Mouse (Mus musculus) kidney, postnatal 10 days (tissue): ENCODE results near the gene Abhd12.
A peak's percentile ranks its signal among the peaks of the same experiment; 100 is the strongest.
"Not testable (repeated sequence)": the region's sequence is repeated elsewhere in the genome, so short reads cannot be mapped to it uniquely, and the experiment has no call there.

Experiments used
- DNase-seq: peaks from one replicate; pipeline ENCODE4 v3.0.0; 2021; ENCODE audit warnings: mixed read lengths

Abhd12 gene

DNA sequence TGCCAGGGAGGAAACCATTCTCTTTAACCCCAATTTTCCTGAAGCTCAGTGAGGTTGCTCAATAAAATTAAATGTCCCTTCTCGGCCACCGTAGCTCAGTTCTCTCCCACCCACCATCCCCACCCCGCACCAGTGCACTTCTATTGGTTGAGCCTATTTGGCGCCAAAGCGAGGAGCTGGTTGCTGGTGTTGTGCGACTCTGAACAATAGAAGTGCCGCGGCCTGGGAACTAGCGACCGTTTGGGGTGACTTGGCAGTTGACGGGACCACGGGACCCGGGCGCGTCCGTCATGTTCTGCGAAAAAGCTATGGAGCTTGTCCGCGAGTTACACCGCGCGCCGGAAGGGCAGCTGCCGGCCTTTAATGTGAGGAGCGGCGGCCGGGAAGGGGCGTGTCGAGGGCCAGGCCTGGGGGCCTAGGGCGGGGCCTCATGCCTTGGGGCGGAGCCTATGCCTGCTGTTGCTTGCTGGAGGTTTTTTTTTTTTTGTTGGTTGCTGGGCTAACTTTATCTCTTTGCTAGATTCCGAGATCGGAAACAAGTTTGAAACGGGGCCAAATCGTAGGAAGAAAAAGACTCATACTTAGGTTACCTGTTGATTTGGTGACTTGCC, 5.0 kb upstream of the Abhd12 start:
- DNase-seq, result peak; percentile 97

- not testable (repeated sequence) for DNase-seq
Measured at GRCm38 (mm10) chr2:150908881-150909280, 4.3 kb upstream of the Abhd12 start.

DNA sequence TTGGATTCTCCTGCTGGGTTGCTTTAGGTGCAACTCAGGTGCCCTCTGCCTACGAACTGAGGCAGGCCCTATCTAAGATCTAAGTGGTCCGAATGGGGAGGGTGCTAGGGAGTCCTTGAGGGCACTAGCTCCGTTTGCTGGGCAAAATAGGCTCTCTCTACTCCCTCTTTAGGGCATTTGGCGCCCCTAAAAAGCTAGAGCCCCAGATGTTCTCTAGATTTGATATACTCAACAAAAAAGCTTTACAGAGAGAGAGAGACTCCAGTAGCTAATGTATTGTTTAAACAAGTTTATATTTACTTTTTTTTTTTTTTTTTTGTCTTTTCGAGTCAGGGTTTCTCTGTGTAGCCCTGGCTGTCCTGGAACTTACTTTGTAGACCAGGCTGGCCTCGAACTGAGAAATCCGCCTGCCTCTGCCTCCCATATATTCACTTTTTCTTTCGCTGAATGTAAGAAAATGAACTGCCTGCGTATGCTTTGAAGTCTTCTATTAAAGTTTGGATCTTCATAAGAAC, 452 bp upstream of the Abhd12 start, which contains the start of gene Gins1:
Gene Gins1, plus strand, starts transcription at position 465 of the 515 bp plus-strand sequence.
- DNase-seq, result no peak

DNA sequence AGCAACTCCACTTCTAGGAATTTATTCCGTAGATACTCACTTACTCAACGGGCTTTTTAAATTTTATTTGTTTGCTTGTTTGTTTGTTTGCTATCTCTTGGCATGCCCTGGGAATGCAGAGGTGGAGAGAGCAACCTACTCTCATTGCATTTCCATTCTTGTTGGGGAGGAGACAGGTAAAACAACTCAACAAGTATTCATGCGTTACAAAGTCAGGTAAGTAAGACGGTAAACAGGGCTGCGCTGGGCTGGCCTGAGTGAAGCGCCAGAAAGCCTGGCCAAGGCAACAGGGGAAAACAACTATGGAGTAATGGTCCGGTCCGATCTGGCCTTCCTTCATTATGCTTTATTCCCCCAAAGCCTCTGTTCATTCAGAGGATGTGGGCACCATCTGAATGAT, 2.2 kb downstream of the Abhd12 start:
- no peak for DNase-seq

DNA sequence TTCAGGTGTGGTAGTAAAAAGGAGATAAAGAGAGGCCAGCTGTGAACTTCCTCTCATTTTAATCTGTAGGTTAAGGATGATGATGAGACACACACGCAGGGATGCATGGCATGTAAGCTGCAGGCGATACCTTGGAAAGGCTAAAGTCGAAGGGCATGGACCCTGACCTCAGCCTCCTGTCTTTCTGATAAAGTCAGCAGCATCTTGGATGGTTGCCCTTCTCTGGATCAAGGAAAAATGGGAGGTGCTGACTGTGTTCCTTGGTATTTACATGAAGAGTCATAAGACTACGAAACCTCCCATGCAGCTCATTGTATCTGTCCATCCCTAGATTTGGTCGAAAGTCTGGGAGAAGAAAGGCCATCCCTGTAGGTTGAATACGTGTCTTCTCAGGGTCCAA, 4.2 kb downstream of the Abhd12 start:
- DNase-seq, result no peak

GRCm38 (mm10) chr2:150895691-150896252, 8.8 kb downstream of the Abhd12 start:
- no peak for DNase-seq

GRCm38 (mm10) chr2:150894617-150895267, 9.8 kb downstream of the Abhd12 start:
- DNase-seq, result no peak

- no peak for DNase-seq
Measured at GRCm38 (mm10) chr2:150887370-150887769, 17.2 kb downstream of the Abhd12 start.

DNA sequence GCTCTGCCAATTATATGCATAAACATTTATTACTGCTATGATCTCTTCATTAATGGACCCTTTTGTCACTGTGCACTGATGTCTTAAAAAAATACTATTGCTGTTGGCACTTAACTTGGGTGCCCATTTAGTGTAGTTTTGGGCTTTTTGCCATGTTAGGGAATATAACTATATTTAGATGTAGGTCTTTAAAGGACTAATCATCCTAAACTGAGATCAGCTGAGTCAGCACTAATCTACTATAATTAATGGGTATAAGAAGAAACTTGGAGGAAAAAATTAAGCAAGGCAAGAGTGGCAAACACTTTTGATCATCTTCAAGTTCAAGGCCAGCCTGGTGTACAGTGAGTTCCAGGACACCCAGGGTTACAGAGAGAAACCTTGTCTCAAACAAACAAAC, 18.2 kb downstream of the Abhd12 start:
- DNase-seq, result no peak

GRCm38 (mm10) chr2:150885814-150886213, 18.7 kb downstream of the Abhd12 start:
- DNase-seq, result no peak

GRCm38 (mm10) chr2:150884779-150885110, 19.8 kb downstream of the Abhd12 start:
- no peak for DNase-seq

- DNase-seq, result no peak
Measured at GRCm38 (mm10) chr2:150884075-150884778, 20.3 kb downstream of the Abhd12 start.

GRCm38 (mm10) chr2:150877561-150877960, 27.0 kb downstream of the Abhd12 start:
- peak; percentile 12 for DNase-seq

DNA sequence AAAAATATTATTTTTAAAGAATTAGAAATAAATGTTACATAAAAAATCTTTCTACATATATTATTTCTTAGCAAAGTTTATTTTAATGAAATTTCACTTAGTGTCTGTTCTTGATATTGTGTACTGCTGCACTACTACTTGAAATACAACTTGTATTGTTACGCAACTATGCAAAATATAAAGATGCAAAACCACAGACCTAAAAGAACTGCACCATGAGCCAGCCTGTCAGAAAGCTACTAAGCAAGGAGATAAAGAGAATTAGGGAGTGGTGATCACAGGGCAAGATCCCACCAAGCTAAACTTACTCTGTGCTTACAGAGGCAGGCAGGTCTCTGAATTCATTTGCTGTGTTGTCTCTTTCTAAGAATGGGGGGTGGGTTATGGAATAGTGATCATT, 29.3 kb downstream of the Abhd12 start:
- no peak for DNase-seq

- no peak for DNase-seq
Measured at GRCm38 (mm10) chr2:150874508-150874907, 30.0 kb downstream of the Abhd12 start.

DNA sequence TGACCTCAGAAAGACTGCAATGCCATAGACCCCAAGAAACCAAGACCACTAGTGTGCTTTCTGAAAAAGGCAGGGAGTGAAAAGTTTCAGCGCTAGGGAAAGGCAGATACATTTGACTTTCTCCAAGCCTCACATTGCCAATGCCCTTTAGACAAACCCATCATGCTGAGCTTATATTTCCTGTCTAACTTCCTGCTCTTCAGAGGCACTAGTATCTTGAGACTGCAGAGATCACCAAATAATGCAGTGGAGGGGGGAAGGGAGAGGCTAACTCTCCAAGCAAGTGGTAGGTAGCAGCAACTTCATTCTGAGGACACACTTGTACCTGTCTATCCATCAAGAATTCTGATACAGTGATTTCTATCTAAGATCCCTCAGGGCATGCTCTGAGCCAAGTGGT, 35.1 kb downstream of the Abhd12 start:
- no peak for DNase-seq

- no peak for DNase-seq
Measured at GRCm38 (mm10) chr2:150867021-150867420, 37.5 kb downstream of the Abhd12 start.

DNA sequence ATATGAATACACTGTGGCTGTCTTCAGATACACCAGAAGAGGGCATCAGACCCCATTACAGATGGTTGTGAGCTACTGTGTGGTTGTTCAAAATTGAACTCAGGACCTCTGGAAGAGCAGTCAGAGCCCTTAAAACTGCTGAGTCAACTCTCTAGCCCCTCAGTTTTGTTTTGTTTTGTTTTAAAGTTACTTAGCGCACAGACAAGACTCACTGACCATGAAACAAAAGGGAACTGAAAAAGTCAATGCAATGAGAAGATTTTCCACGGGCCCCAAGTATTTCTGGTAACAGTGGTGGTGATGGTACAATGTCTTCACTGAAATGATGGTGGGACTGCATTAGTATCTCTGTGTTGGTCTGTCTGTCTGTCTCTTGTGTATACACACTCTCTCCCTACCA, 43.4 kb downstream of the Abhd12 start:
- no peak for DNase-seq

DNA sequence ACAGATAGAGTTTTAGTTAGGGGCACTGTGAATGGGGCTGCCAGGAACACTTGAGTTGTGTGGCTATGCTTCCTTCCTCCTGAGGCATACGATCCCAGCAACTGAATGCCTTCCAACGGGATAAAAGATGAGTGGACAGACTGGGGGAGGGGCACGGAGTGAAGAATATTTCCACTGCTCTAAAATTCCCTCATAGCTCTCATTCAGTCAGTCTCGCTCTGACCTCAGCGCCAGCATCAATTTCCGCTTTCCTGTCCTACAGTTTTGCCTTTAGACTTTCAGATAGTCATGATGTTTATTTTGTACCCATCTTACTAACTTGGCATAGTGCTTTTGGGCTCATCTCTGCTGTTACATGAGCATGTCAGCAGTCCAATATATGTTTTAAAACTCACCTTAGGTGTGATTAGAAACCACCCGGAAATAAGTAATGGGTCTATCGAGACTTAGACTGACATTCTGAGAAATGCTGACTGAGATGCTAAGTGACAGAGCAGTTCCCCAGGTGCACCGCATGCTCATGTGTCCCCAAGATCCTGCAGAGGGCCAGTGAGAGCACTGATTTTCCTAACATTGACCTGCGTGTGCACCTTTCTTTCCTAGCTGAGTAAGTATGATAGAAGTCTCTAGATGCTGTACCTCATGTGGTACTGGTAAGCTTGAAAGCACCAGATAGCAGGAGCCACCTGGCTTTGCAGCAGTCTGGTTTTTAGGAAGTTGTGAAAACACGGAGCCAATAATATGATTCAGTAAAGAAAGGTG, 44.7 kb downstream of the Abhd12 start:
- peak; percentile 22 for DNase-seq

DNA sequence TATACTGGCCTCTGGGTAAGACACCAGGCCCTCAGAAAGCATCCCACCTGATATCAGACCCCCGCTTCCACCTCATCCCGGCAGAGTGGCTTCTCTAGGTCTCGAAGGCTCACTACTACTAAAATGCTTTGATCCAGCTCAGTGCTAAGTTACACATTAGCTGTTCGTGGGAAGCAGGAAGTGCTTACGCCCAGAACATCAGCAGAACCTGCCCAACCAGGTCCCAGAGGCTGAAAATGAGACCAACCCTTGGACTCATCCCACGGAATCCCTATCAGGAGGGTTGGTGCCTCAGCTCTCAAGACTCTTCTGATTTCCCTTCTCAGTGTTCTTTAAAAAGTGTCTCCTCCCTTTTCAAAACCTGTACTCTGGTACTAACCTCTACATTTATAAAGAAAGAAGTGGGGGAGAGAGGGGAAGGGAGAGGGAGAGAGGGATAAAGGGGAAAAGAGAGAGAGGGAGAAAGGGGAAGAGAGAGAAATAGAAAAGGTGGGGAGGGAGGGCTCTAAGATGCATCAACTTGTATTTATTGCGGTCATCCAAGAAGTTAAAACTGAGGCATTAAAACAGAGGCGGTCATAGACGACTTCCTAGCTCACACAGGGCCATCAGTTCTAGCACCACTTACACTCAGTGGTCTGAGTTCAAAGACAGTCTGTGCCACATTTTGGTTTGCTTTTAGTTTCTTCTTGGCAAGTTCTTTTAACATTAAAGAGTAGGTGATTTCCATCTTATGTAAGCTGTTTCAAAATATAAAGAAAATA, 45.6 kb downstream of the Abhd12 start:
- peak; percentile 34 for DNase-seq

GRCm38 (mm10) chr2:150855186-150855585, 49.4 kb downstream of the Abhd12 start:
- no peak for DNase-seq

GRCm38 (mm10) chr2:150851251-150851650, 53.3 kb downstream of the Abhd12 start:
- peak; percentile 28 for DNase-seq
